Mouse (Mus musculus) hindbrain, embryonic 14.5 days (tissue): ENCODE results near the gene Yrdc. TPM values are rescaled to one million over a fixed set of nuclear protein-coding genes. Genes with fewer than 3 reads are reported as not detected.

Experiments
- ATAC-seq: fragments of 200-750 bp; cut with Nextera tagmentation; 2 replicates; pipeline ENCODE4 v1.8.0; 2017; ENCODE audit warnings: moderate number of reproducible peaks, mild to moderate bottlenecking, moderate TSS enrichment, moderate library complexity; ENCODE audit not compliant: low FRiP score
- DNase-seq: peaks from one replicate; pipeline ENCODE4 v3.0.0-alpha.2; 2015; ENCODE audit warnings: low spot score
- H3K27ac ChIP-seq: fragments of 300-500 bp; sonication (generic); 2 replicates; pipeline ENCODE4 v1.5.1; 2014; ENCODE audit warnings: mild to moderate bottlenecking, moderate library complexity
- H3K27me3 ChIP-seq: fragments of 300-500 bp; sonication (generic); 2 replicates; pipeline ENCODE4 v1.6.1; 2014; ENCODE audit warnings: mild to moderate bottlenecking, low read length, mixed read lengths; ENCODE audit not compliant: control insufficient read depth, insufficient read depth
- H3K36me3 ChIP-seq: fragments of 300-500 bp; sonication (generic); replicated peaks from 2 replicates; pipeline ENCODE4 v1.6.1; 2014; ENCODE audit not compliant: control insufficient read depth, insufficient read depth
- H3K4me1 ChIP-seq: fragments of 300-500 bp; sonication (generic); replicated peaks from 2 replicates; pipeline ENCODE4 v1.6.1; 2014; ENCODE audit warnings: antibody characterized with exemption, low read length, mixed read lengths; ENCODE audit not compliant: control insufficient read depth, insufficient read depth
- H3K4me2 ChIP-seq: fragments of 300-500 bp; sonication (generic); replicated peaks from 2 replicates; pipeline ENCODE4 v1.6.1; 2014; ENCODE audit warnings: mild to moderate bottlenecking, moderate library complexity
- H3K4me3 ChIP-seq: fragments of 300-500 bp; sonication (generic); replicated peaks from 2 replicates; pipeline ENCODE4 v1.5.1; 2014; ENCODE audit warnings: mild to moderate bottlenecking, low read length
- H3K9ac ChIP-seq: fragments of 300-500 bp; sonication (generic); 2 replicates; pipeline ENCODE4 v1.6.1; 2014
- H3K9me3 ChIP-seq: fragments of 300-500 bp; sonication (generic); 2 replicates; pipeline ENCODE4 v1.6.1; 2016; ENCODE audit warnings: low read length; ENCODE audit not compliant: control insufficient read depth
- WGBS: fragments of 180-500 bp; shearing (Covaris S2); extraction: QIAGEN DNeasy Blood & Tissue Kit; methylation state at CpG from one replicate; pipeline ENCODE4 v1.1.7; 2014; 5-methylcytosine and 5-hydroxymethylcytosine counted together
- polyA plus RNA-seq: library from polyadenylated mRNA; unstranded; fragments of >200 nt; fragmentation: Nextera tagmentation; extraction: Ambion mirVana; gene quantifications from 2 replicates; pipeline ENCODE4 v1.2.1, GENCODE M21; 2014

Yrdc gene
- polyA plus RNA-seq, 1 experiment from 2014 or later = 54.2 TPM

DNA sequence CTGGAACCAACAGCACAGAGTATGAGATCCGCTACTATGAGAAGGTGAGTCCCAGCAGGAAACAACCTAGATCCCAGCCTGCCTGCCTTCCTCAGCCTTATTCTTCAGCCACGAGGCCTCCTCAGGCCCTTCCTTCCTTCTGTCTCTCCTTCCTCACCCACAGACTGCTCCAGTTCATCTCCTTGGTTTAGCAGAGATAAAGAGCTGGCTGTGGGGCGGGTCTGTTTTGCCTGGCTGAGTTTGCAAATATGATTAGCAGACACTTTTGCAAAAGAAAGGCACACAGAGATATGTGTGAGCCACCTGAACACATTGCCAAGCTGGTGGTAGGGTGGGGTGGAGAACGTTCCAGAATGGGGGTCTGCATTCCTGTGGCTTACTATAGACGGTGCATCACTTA is 49.4 kb downstream of the Yrdc start:
- Histone ChIP-seq H3K27ac (no peak overlapping the region), H3K36me3 (no peaks in the 10 kb centered on the region), H3K27me3 (peaks cover 23% of the 10 kb centered on the region), H3K4me2 (no peak overlapping the region), H3K9ac (no peak overlapping the region), H3K4me1 (peaks cover 3% of the 10 kb centered on the region), H3K9me3 (no peaks in the 10 kb centered on the region), H3K4me3 (no peak overlapping the region)
- DNase-seq (no peak), ATAC-seq (no peak)
- 60% methylated on average over 5 of the region's 5 CpGs for WGBS

Other genes with a start within 250 kb of the Yrdc start
- not detected in 2 replicates for gene 3100002H09Rik, start 239.9 kb upstream of the Yrdc start, polyA plus RNA-seq
- 9.6 and 11.2 TPM in 2 replicates for gene Pou3f1, start 193.9 kb upstream of the Yrdc start, polyA plus RNA-seq
- 33.5 and 33.6 TPM in 2 replicates for gene Utp11, start 157.1 kb upstream of the Yrdc start, polyA plus RNA-seq
- gene Fhl3, start 150.0 kb upstream of the Yrdc start, polyA plus RNA-seq = 1.8 and 2.2 TPM in 2 replicates
- gene Sf3a3, start 135.9 kb upstream of the Yrdc start, polyA plus RNA-seq = 88.9 and 89.3 TPM in 2 replicates
- gene Inpp5b, start 108.8 kb upstream of the Yrdc start, polyA plus RNA-seq = 21.0 and 21.1 TPM in 2 replicates
- gene Mtf1, start 48.6 kb upstream of the Yrdc start, polyA plus RNA-seq = 10.6 and 13.2 TPM in 2 replicates
- 93.5 and 102 TPM in 2 replicates for gene 1110065P20Rik, start 517 bp downstream of the Yrdc start, polyA plus RNA-seq
- 16.9 and 17.6 TPM in 2 replicates for gene Maneal, start 11.5 kb downstream of the Yrdc start, polyA plus RNA-seq
- gene Epha10, start 30.2 kb downstream of the Yrdc start, polyA plus RNA-seq = 8.4 and 8.7 TPM in 2 replicates
- 4.1 and 5.2 TPM in 2 replicates for gene 9930104L06Rik, start 86.4 kb downstream of the Yrdc start, polyA plus RNA-seq
- 19.0 and 28.7 TPM in 2 replicates for gene Cdca8, start 88.6 kb downstream of the Yrdc start, polyA plus RNA-seq
- 1.2 and 1.9 TPM in 2 replicates for gene Rspo1, start 135.8 kb downstream of the Yrdc start, polyA plus RNA-seq
- 81.6 and 86.1 TPM in 2 replicates for gene Gnl2, start 165.9 kb downstream of the Yrdc start, polyA plus RNA-seq
- gene Dnali1, start 215.0 kb downstream of the Yrdc start, polyA plus RNA-seq = 1.5 and 1.8 TPM in 2 replicates
- gene Snip1, start 216.0 kb downstream of the Yrdc start, polyA plus RNA-seq = 23.7 and 26.2 TPM in 2 replicates
- 165 and 171 TPM in 2 replicates for gene Meaf6, start 234.5 kb downstream of the Yrdc start, polyA plus RNA-seq